Mouse (Mus musculus) small intestine, adult 2 months (tissue): ENCODE measurements around the gene Trpd52l3.

Experiments used
- CTCF ChIP-seq: fragments of 200-500 bp; IDR thresholded peaks from 2 replicates; pipeline ENCODE4 v1.5.1; 2012; ENCODE audit warnings: low read depth, mild to moderate bottlenecking, control low read depth, inconsistent platforms, low read length, moderate library complexity, mixed read lengths; ENCODE audit not compliant: insufficient replicate concordance, insufficient read length; ENCODE audit errors: extremely low read depth
- POLR2A ChIP-seq: fragments of 200-500 bp; IDR thresholded peaks from 2 replicates; pipeline ENCODE4 v1.6.1; 2012; ENCODE audit warnings: low read depth, mild to moderate bottlenecking, control low read depth, inconsistent platforms, low read length, moderate library complexity

DNA sequence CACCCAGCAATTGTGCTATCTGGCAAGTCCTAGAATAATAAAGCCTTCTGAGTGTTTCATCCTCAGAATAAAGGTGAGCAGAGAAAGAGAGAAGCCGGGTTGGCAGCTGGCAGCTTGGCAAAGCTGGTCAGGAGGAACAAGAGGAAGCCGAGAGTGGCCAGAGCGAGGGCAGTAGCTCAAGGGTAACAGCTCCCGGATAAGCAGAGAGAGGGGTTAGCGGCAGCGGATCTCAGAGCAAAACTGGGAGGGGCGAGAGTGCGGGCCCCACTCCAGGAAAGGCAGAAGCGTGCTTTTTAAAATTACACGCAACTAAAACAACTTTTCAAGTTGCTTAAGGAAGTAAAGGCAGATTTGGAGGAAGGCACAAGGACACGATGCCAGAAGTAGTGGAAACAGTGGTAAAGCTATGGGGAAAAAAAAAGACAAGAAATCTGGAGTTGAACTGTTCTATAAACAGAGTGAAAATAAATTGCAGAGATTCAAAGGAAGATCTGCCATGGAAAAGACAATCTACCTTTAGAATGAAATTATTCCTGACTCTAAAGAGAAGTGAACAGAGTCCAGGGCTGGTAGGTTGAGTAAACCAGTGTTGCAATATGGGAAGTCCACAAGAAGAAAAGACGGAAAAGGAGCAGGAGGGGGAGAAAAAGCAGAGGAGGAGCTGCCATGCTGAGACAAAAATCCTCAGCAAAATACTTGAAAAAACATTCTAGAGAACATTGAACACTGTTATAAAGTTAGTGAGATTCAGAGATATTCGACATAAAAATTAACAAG is 7.1 kb downstream of the Trpd52l3 start:
- TF ChIP-seq CTCF, result no peak
- TF ChIP-seq POLR2A, result no peak
